16 mouse cellular contexts compared by ENCODE assay signal in genomic region chrX:42336772-42337171, GRCm38 (mm10).
"Had no signal": no experiment of that assay in that cellular context is flagged by ENCODE, and none has a peak within 500 bp of the region (broad histone marks: within the 10 kb centered on the region; RNA-seq: fewer than 3 reads in every experiment).

No protein-coding gene starts in this region.

- DNase-seq: gastrocnemius, adult 2 months; gastrocnemius, postnatal 10 days; gastrocnemius, postnatal 25 days; heart, adult 2 months; heart, postnatal 14 days; heart, postnatal 36 days; kidney, adult 11 months; kidney, adult 2 months; kidney, adult 9 months; kidney, postnatal 25 days; kidney, postnatal 4 days; liver; liver, embryonic 13.5 days; liver, postnatal 0 days had no signal

- ATAC-seq: hindbrain, postnatal 0 days; intestine, embryonic 16.5 days; liver, postnatal 0 days had no signal
